In genomic region chr16:93766956-93767355, GRCm38 (mm10) we compare ENCODE assay signal across 8 mouse cellular contexts. TPM values are rescaled to one million over a fixed set of nuclear protein-coding genes. Genes with fewer than 3 reads are reported as not detected.
DNase-seq lines count a peak whose midpoint lies in the region; ATAC-seq and TF ChIP-seq lines count a peak whose summit lies in the region.

No protein-coding gene starts in this region.

- peak; percentile 25 for DNase-seq in hindbrain, embryonic 10.5 days (ENCODE audit: low spot score)
- DNase-seq in adrenal gland, postnatal 36 days: peak; percentile 63 to 67
- peak; percentile 33 for DNase-seq in gastrocnemius, postnatal 14 days
- peak; percentile 46 to 66 for DNase-seq in layer of hippocampus, postnatal 10 days (ENCODE audit: low spot score in 2 of 2)
- DNase-seq in midbrain, postnatal 0 days (ENCODE audit: low spot score): peak; percentile 49
- no peak for DNase-seq in spleen, postnatal 14 days (ENCODE audit: low spot score in 2 of 2)

- no peak overlapping the region for H3K4me3 ChIP-seq in hindbrain, embryonic 10.5 days
- no peak overlapping the region for H3K4me3 ChIP-seq in hindbrain, embryonic 12.5 days
- no peak overlapping the region for H3K4me3 ChIP-seq in midbrain, postnatal 0 days (ENCODE audit: low read depth, low read length)

- H3K4me2 ChIP-seq in hindbrain, embryonic 12.5 days (replicated peaks): no peak overlapping the region
- no peak overlapping the region for H3K4me2 ChIP-seq in midbrain, postnatal 0 days (ENCODE audit: low read depth, low read length, poor library complexity, severe bottlenecking)

- peaks cover 37% of the 10 kb centered on the region for H3K36me3 ChIP-seq in hindbrain, embryonic 10.5 days
- H3K36me3 ChIP-seq in hindbrain, embryonic 12.5 days: peaks cover 52% of the 10 kb centered on the region
- peaks cover 80% of the 10 kb centered on the region for H3K36me3 ChIP-seq in midbrain, postnatal 0 days (ENCODE audit: insufficient read depth, low read length)

- no peaks in the 10 kb centered on the region for H3K9me3 ChIP-seq in hindbrain, embryonic 10.5 days
- no peaks in the 10 kb centered on the region for H3K9me3 ChIP-seq in hindbrain, embryonic 12.5 days (replicated peaks)
- no peaks in the 10 kb centered on the region for H3K9me3 ChIP-seq in midbrain, postnatal 0 days (ENCODE audit: low read length)

- ATAC-seq in hindbrain, embryonic 12.5 days (ENCODE audit: low FRiP score): no peak
- ATAC-seq in CD4-positive, CD25-positive, alpha-beta regulatory T cell, adult 4 months: peak; percentile 54
- ATAC-seq in midbrain, postnatal 0 days (ENCODE audit: low FRiP score): peak; percentile 64; the same call in 1 of the 2 replicates

- TF ChIP-seq CTCF in midbrain, postnatal 0 days (IDR thresholded peaks at IDR 0.05): peak; percentile 70

- H3K9ac ChIP-seq in hindbrain, embryonic 12.5 days: no peak overlapping the region
- no peak overlapping the region for H3K9ac ChIP-seq in midbrain, postnatal 0 days (replicated peaks; ENCODE audit: low read length, poor library complexity, severe bottlenecking)

- intact Hi-C loops in gastrocnemius, postnatal 14 days (cut with DNase I; ENCODE audit: low total_unique reads): loop anchor here (10.0 kb wide), 1 partner anchor 82 kb away; the partner anchor contains the start of gene Cbr3

- no peak overlapping the region for H3K27ac ChIP-seq in hindbrain, embryonic 10.5 days
- H3K27ac ChIP-seq in hindbrain, embryonic 12.5 days: no peak overlapping the region
- no peak overlapping the region for H3K27ac ChIP-seq in midbrain, postnatal 0 days (ENCODE audit: low read depth, low read length)

- H3K4me1 ChIP-seq in hindbrain, embryonic 10.5 days (replicated peaks): peaks cover 7% of the 10 kb centered on the region
- H3K4me1 ChIP-seq in hindbrain, embryonic 12.5 days: no peaks in the 10 kb centered on the region
- H3K4me1 ChIP-seq in midbrain, postnatal 0 days (ENCODE audit: insufficient read depth, low read length): no peaks in the 10 kb centered on the region

- 55% methylated on average over 4 of the region's 4 CpGs for WGBS in hindbrain, embryonic 10.5 days
- 59% methylated on average over 4 of the region's 4 CpGs for WGBS in hindbrain, embryonic 12.5 days
- WGBS in midbrain, postnatal 0 days: 65% methylated on average over 4 of the region's 4 CpGs

- H3K27me3 ChIP-seq in hindbrain, embryonic 10.5 days (ENCODE audit: insufficient read depth, poor library complexity, severe bottlenecking): no peaks in the 10 kb centered on the region
- H3K27me3 ChIP-seq in hindbrain, embryonic 12.5 days: no peaks in the 10 kb centered on the region
- no peaks in the 10 kb centered on the region for H3K27me3 ChIP-seq in midbrain, postnatal 0 days (ENCODE audit: insufficient read depth, low read length)

RNA-seq across cellular contexts. Expression of gene Dop1b, which starts 55.3 kb away (rescaled TPM):
- 12.0 and 20.2 TPM in 2 replicates for polyA plus RNA-seq in hindbrain, embryonic 10.5 days (2016; fragmentation: Nextera tagmentation; extraction: Ambion mirVana)
- polyA plus RNA-seq in hindbrain, embryonic 12.5 days (2016; fragmentation: Nextera tagmentation; extraction: Ambion mirVana): 22.4 and 25.2 TPM in 2 replicates
- polyA plus RNA-seq in CD4-positive, CD25-positive, alpha-beta regulatory T cell, adult 4 months (2017; shearing (Covaris generic)): 10 to 100 TPM; 21.9 to 23.6 TPM
- total RNA-seq in adrenal gland, postnatal 36 days (2021): 10 to 100 TPM; 16.4 to 16.7 TPM
- total RNA-seq in gastrocnemius, postnatal 14 days (2021): 10 to 100 TPM; 25.7 to 28.5 TPM
- 10 to 100 TPM; 90.1 to 93.3 TPM for total RNA-seq in layer of hippocampus, postnatal 10 days (2021)
- 67.6 and 102 TPM in 2 replicates for total RNA-seq in midbrain, postnatal 0 days (2014; rRNA removed)
- polyA plus RNA-seq in midbrain, postnatal 0 days (2015; fragmentation: Nextera tagmentation; extraction: Ambion mirVana): 26.1 and 27.8 TPM in 2 replicates

Comparison
In these comparisons a context has a peak if more than half of its experiments do, and no peak if none do; other contexts are left out.
1. DNase-seq: peak in hindbrain, embryonic 10.5 days (single experiment), adrenal gland, postnatal 36 days (2 of 2), gastrocnemius, postnatal 14 days (single experiment), layer of hippocampus, postnatal 10 days (2 of 2) and midbrain, postnatal 0 days (single experiment); none in spleen, postnatal 14 days (0 of 2).